Mouse (Mus musculus) kidney, postnatal 36 days (tissue): ENCODE data around the gene E130308A19Rik.
"Not testable (repeated sequence)": the region's sequence is repeated elsewhere in the genome, so short reads cannot be mapped to it uniquely, and the experiment has no call there.

ENCODE experiments used
- DNase-seq, 2 experiments: peaks; one replicate each; pipeline ENCODE4 v3.0.0; 2021 to 2022; ENCODE audit warnings: mixed read lengths in 2 of 2

Gene E130308A19Rik

DNA sequence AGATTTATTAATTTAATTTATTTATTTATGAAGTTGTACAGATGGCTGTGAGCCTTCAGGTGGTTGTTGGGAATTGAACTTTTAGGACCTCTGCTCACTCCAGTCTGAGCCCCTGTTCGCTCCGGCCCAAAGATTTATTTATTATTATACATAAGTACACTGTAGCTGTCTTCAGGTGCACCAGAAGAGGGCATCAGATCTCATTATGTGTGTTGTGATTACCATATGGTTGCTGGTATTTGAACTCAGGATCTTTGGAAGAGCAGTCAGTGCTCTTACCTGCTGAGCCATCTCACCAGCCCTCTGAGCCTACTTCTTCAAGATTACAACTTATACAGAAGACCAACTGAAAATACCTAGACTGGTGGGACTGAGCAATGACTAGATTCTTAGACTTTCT, 167.6 kb downstream of the E130308A19Rik start:
- DNase-seq, result not testable (repeated sequence)

DNA sequence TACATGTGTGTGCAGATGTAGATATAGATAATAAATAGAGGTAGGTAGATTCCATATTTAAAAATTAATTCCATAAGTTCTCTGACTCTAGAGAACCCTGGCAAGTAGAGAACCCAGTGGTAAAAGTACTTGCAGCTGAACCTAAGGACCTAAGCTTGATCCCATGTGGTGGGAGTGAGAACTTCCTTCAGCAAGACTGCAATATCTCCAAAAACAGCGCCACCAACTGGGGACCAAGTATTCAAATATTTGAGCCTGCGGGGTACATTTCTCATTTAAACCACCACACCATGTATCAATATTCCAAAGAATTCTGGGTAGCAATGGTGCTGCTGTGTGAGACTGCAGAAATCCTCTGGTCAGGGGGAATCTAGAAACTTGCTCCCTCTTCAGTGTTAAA, 168.1 kb downstream of the E130308A19Rik start:
- no peak for DNase-seq

DNA sequence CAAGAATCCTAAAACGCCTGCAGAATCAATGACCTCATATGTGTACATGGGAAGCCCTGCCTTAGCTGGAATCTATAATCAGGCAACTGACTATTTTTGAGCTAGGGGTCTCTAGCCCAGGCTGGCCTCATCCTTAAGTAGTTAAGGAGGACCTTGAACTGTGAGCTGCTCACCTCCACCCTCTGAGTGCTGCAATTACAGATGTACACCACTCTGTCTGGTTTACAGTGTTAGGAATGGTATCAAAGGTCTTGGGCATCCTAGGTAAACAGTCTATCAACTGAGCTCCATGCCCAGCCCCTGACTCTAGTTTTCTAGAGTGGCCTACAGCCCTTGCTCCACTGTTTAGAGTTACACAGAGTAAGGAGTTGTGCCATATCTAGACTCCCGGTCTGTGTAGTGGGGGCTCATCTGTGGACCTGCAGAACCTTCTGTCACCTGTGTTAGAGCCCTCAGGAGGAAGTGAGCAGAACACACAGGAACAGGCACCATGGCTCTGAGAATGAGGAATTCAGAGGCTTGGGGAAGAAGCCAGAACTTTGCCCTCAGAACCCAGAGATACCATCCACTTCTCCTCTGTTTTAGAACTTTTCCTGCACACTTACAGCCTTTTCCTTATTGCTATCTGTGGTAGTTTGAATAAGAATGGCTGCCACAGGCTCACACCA, 169.9 kb downstream of the E130308A19Rik start:
- DNase-seq, result no peak

DNA sequence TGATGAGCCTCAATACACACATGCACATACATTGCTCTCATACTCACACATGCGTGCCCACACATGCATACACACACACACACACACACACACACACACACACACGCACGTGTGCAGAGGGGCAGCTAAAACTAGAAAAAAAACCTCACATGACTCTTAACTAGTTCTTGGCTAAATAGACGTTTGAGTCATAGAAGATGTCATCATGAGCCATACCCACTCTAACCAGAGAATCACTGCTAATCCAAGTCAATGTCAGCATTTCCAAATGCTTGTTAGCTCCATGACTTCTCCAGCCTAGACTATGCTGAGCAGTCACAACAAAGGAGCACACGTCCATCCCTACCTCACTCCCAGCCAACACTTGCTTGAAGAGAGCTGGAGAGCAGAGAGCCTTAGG, 174.2 kb downstream of the E130308A19Rik start:
- DNase-seq, result no peak

DNA sequence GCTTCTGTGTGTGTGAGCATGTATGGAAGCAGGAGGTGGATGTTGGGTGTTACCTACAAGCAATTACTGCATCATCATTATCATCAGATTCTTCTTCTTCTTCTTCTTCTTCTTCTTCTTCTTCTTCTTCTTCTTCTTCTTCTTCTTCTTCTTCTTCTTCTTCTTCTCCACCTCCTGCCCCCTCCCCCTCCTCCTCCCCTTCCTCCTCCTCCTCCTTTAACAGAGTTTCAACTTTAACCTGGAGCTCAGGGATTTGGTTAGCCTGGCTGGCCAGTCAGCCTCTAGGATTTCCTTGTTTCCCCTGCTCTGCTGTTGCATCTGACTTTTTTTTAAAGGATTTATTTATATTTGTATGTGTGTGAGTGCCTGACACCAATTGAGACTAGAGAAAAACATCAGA, 175.5 kb downstream of the E130308A19Rik start, which contains the start of gene Inip:
Gene Inip (minus strand): TSS at position 101 of the 400 bp plus-strand sequence.
- DNase-seq, result no peak

DNA sequence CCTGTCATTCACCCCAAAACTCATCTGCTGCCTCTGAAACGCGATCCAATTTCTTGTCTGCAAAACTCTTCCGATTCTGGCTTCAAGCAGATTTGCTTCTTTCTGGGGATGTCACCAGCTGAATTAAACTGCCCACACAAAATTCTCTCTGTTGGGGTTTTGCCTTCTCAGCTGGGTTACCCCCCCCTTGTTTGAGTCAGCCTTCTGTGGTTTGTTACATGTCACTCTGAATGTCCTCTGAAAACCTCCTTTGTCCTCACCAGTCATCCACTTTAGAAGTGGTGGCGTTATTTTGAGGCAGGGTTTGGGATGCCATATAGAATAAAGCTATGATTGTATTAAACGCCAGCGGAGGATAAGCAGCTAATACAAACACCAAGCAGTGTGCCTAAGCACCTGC, 176.1 kb downstream of the E130308A19Rik start:
- no peak for DNase-seq

DNA sequence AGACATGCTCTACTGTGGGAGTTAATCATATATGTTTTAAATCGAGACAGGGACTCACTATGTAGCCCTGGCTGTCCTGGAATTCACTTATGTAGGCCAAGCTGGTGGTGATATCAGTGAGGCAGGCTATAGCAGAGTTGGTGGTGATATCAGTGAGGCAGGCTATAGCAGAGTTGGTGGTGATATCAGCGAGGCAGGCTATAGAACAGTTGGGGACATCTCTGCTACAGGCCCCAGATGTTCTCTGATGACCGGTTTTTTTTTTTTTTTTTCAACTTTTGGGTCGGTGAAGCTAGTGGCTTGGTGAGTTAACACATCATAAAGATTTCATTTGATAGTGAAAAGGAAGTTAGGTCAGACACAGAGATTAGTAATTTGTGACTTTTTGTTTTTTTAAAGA, 176.8 kb downstream of the E130308A19Rik start:
- no peak for DNase-seq

DNA sequence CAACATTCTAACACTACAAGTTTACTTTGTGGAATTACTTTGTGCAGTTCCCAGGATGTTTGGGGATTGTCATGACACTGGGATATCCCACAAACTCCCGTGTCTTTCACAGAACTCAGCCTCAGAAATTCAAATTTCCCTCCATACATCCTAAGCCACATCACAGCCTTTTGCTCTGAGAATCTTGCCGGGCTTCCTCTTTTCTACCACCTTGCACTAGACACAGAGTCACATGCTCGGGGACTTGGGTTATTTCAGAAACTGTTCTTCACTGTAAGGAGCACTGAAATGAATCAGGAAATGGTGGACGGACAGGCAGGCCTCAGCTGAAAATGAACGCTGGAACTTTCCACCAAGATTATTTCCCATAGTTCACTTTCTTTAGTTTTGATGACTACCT, 177.3 kb downstream of the E130308A19Rik start:
- no peak for DNase-seq

DNA sequence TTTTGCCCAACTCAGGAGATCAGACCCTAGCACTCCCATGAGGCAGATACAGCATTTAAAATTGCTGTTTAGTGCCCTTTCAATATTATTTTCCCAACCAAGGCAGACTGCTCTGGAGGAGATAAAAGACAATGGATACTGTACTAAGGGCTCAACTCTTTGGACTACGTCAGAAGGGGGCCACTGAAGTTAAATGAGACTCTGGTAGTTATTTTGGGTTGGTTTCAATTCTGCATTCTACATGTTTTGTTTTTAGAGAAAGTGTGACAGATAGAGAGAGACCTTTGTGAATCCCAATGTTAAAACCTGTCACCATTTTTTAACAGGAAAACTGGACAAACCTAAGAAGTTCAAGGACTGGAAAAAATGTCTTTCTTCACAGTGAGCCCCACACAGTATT, 178.7 kb downstream of the E130308A19Rik start:
- DNase-seq, result no peak

DNA sequence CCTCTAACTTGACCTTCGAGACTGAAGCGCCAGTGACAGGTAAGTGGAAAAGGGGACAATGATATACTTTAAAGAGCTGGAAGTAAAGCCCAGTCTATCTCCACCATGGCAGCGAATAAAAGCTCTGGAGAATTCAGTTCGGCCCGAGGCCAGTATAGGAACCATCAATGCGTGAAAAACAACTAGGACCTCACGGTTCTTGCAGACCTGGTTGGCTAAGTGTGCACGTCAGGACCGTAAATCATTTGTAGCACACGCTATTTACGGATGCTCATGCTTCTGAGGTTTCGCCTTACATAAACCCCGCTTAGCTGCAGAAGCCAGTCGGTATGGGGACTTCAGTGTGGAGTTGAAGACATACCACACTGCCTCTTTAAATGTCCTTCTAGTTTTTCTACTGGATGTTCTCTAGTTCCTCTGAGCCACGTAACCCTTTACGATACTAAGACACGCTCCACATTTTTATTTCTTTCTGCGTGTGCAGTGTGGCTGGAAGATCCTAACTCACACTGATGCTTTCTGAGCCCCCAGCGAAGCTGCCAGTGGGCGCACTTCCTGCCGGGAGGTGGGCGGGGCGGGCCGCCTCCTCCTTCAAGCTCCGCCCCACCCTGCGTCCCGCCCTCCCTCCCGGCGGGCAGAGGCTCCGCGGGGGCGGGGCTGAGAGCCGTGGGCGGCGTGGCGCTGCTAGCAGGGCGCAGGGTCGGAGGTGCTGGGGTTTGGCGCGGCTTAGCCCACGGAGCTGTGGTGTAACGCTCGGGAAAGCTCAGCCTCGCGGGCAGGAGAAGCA, 179.4 kb downstream of the E130308A19Rik start, which contains the start of gene Snx30:
Gene Snx30 (plus strand): TSS at position 660 of the 787 bp plus-strand sequence.
- DNase-seq, result peak; percentile 90 to 96

DNA sequence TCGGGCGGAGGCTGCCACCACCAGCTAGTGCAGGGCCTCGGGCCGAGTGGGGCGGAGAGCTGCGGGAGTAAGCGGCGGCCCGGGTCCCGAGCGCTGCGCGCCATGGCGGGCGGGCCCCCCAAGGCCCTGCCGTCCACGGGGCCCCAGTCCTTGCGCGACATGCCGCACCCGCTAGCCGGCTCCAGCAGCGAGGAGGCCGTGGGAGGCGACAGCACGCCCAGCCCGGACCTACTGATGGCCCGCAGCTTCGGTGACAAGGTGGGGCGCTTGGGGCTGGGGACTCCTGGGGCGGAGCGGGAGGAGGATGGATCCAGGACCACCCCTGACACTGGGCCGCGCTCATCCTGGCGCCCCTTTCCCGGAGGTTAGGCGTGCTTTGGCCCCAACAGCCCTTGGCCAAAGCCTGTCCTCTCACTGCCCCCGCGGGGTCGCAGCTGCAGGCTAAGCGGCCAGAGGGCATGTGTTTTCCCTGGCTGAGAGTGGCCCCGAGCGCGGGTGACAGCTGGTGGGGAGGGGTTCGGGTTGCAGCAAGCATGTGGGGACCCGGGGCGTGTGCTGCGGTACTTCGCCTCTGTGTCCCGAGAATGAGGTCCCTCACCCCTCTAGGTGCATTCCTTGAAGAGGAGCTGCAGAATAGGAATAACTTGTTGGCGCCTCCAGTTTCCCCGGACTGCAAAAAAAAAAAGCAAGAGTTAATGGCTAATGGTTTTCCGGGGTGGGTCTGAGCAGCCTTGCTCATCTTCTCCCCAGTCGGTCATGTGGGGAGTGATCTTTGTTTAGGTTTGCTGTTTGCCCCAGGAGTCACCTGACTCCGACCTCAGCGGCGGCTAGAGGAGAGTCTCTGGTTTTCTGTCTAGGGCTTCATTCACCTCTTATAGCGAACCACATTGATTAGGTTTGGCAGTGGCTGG, 180.2 kb downstream of the E130308A19Rik start:
- peak; percentile 75 to 84 for DNase-seq

DNA sequence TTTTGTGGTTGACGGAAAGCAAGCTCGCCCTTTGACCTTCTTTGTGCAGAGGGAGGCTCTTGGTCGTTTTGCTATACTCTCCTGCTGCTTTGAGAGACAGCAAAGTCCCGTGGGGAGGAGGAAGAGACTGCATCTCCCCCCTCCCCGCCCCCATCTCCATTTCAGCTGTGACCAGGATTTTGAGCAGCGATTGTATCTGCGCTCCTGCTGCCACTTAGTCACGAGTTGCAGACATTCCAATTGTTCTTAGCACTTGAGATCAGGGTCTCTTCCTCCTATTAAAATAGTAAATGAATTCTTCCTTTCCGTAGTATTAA, 180.8 kb downstream of the E130308A19Rik start:
- DNase-seq, result no peak

DNA sequence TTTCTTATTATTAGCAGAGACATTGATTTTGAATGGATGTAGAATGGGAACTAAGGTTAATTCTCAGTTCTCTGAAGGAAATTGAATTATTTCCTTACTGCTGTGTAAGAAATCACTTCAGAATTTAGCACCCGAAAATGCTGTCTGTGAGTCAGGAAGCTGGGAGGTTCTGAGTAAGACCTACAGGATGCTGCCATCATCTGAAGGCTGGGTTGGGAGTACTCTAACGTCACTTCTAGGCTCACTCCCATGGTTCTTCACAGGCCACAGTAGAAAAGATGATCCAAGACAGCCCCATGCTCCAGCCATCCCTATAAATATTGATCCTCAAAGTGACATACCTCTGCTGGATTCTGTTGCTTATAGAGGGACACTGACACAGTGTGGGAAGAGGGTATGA, 181.5 kb downstream of the E130308A19Rik start:
- no peak for DNase-seq

DNA sequence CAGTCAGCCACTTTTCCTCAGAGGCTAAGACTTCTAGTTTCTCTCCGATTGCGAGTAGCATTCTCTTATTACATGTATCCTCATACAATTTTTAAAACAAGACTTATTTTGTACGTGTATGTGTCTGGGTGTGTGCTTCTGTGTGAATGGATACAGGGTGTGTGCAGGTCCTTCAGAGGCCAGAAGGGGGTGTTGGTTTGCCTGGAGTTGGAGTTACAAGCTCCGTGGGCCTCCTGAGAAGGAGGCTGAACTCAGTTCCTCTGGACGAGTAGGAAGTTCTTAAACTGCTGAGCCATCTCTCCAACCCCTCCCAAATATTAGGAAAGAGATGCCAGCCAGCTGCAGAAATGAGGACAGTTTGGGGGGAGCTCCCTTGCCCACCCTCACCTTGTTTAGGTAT, 182.4 kb downstream of the E130308A19Rik start:
- peak; percentile 35 to 62 for DNase-seq
